8 mouse cellular contexts compared by ENCODE assay signal in the genomic region with DNA sequence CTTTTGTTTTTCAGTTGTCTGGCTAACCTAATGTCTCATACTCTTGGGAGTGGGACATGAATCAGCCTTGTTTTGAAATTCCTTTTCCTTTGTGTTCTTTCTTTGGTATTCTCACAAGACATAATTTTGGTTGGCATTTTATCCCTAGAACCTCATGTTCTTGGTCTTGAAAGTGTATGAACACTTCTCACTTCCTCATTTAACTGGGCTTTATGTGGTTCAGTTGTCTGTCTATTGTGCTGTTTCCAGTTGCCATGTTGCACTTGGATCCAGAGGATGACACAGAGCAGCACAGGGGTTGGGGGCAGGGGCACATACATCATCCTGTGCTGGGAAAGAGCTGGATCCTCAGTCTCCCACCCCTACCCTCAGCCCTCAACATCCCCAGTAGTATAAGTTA. TPM values are rescaled to one million over a fixed set of nuclear protein-coding genes. Genes with fewer than 3 reads are reported as not detected.
DNase-seq lines count a peak whose midpoint lies in the region; ATAC-seq lines count a peak whose summit lies in the region.

No protein-coding gene starts in this region.

- H3K27ac ChIP-seq in forebrain, embryonic 15.5 days (replicated peaks): peak overlapping the region; percentile 6; the same call in 1 of the 2 replicates
- H3K27ac ChIP-seq in liver, embryonic 11.5 days (ENCODE audit: low read depth, low read length): no peak overlapping the region

- peaks cover 45% of the 10 kb centered on the region for H3K4me1 ChIP-seq in forebrain, embryonic 15.5 days
- H3K4me1 ChIP-seq in liver, embryonic 11.5 days (replicated peaks; ENCODE audit: control insufficient read depth, insufficient read depth, low read length): peaks cover 16% of the 10 kb centered on the region

- no peaks in the 10 kb centered on the region for H3K9me3 ChIP-seq in forebrain, embryonic 15.5 days
- no peaks in the 10 kb centered on the region for H3K9me3 ChIP-seq in liver, embryonic 11.5 days (ENCODE audit: control insufficient read depth, low read length)

- ATAC-seq in forebrain, embryonic 15.5 days (replicated peaks): no peak
- no peak for ATAC-seq in liver, embryonic 11.5 days (replicated peaks; ENCODE audit: low FRiP score)

- H3K9ac ChIP-seq in forebrain, embryonic 15.5 days (replicated peaks): no peak overlapping the region; the same call in 1 of the 2 replicates
- H3K9ac ChIP-seq in liver, embryonic 11.5 days (ENCODE audit: low read depth, low read length): 0 out of 2 replicates have a peak overlapping the region, but pooled peaks have one; percentile 10

- H3K4me3 ChIP-seq in forebrain, embryonic 15.5 days: peak overlapping the region; percentile 70; the same call in 1 of the 2 replicates
- H3K4me3 ChIP-seq in liver, embryonic 11.5 days (ENCODE audit: low read depth, low read length): peak overlapping the region; percentile 79; the same call in 1 of the 2 replicates

- H3K27me3 ChIP-seq in forebrain, embryonic 15.5 days: no peaks in the 10 kb centered on the region
- H3K27me3 ChIP-seq in liver, embryonic 11.5 days (replicated peaks; ENCODE audit: control insufficient read depth, insufficient read depth, low read length): peaks cover 3% of the 10 kb centered on the region; the same call in 1 of the 2 replicates

- peak; percentile 30 for DNase-seq in embryo, embryonic 9.5 days (ENCODE audit: extremely low spot score)
- no peak for DNase-seq in embryo, embryonic 10 days (ENCODE audit: low spot score)
- peak; percentile 49 for DNase-seq in 3T3-L1 (ENCODE audit: low read depth, low spot score)
- DNase-seq in liver, embryonic 11.5 days (ENCODE audit: low spot score): no peak
- no peak for DNase-seq in right cerebral cortex, postnatal 10 days (ENCODE audit: low spot score in 2 of 2)
- no peak for DNase-seq in layer of hippocampus, postnatal 36 days
- DNase-seq in spleen, adult 12 weeks (ENCODE audit: low spot score): no peak

- H3K4me2 ChIP-seq in forebrain, embryonic 15.5 days (replicated peaks): peak overlapping the region; percentile 80
- H3K4me2 ChIP-seq in liver, embryonic 11.5 days: peak overlapping the region; percentile 83

- H3K36me3 ChIP-seq in forebrain, embryonic 15.5 days: no peaks in the 10 kb centered on the region
- H3K36me3 ChIP-seq in liver, embryonic 11.5 days (ENCODE audit: control insufficient read depth, insufficient read depth, low read length): no peaks in the 10 kb centered on the region

RNA-seq across cellular contexts. Expression of gene Spop, which starts 2.1 kb away (rescaled TPM):
- 221 and 226 TPM in 2 replicates for polyA plus RNA-seq in forebrain, embryonic 15.5 days (2015; fragmentation: Nextera tagmentation; extraction: Ambion mirVana)
- polyA plus RNA-seq in liver, embryonic 11.5 days (2014; fragmentation: Nextera tagmentation; extraction: Ambion mirVana): 88.1 and 92.4 TPM in 2 replicates
- 100 to 1,000 TPM; 165 to 167 TPM for total RNA-seq in layer of hippocampus, postnatal 36 days (2021)

RNA-seq across cellular contexts. Expression of gene Slc35b1, which starts 31.4 kb away (rescaled TPM):
- polyA plus RNA-seq in forebrain, embryonic 15.5 days (2015; fragmentation: Nextera tagmentation; extraction: Ambion mirVana): 150 and 155 TPM in 2 replicates
- polyA plus RNA-seq in liver, embryonic 11.5 days (2014; fragmentation: Nextera tagmentation; extraction: Ambion mirVana): 78.8 and 86.8 TPM in 2 replicates
- total RNA-seq in layer of hippocampus, postnatal 36 days (2021): 10 to 100 TPM; 71.5 to 73.1 TPM

Comparison
In these comparisons a context has a peak if more than half of its experiments do, and no peak if none do; other contexts are left out.
1. DNase-seq: peak in embryo, embryonic 9.5 days (single experiment) and 3T3-L1 (single experiment); none in embryo, embryonic 10 days (single experiment), liver, embryonic 11.5 days (single experiment), right cerebral cortex, postnatal 10 days (0 of 2), layer of hippocampus, postnatal 36 days (0 of 2) and spleen, adult 12 weeks (single experiment).